Mouse (Mus musculus): ENCODE results near the gene Flt3.

The Flt3 gene

GRCm38 (mm10) chr5:147399843-147400504 is at the start of gene Flt3:
Gene Flt3, minus strand, starts transcription at chr5:147400489.
- DNase-seq (ENCODE audit: low read depth, low spot score) = peak; percentile 16

GRCm38 (mm10) chr5:147448933-147449332 is 48.6 kb upstream of the Flt3 start:
- DNase-seq (ENCODE audit: low read depth, low spot score) = peak; percentile 22

GRCm38 (mm10) chr5:147448526-147448925 is 48.2 kb upstream of the Flt3 start:
- DNase-seq (ENCODE audit: low read depth, low spot score) = peak; percentile 58

GRCm38 (mm10) chr5:147445252-147445651 is 45.0 kb upstream of the Flt3 start:
- DNase-seq (ENCODE audit: low read depth, low spot score) = no peak

- DNase-seq (ENCODE audit: low read depth, low spot score) = no peak
These were observed 44.5 kb upstream of the Flt3 start for GRCm38 (mm10) chr5:147444757-147445156.

GRCm38 (mm10) chr5:147444298-147444697 is 44.0 kb upstream of the Flt3 start:
- no peak for DNase-seq (ENCODE audit: low read depth, low spot score)

GRCm38 (mm10) chr5:147442741-147443140 is 42.5 kb upstream of the Flt3 start:
- DNase-seq (ENCODE audit: low read depth, low spot score) = no peak

GRCm38 (mm10) chr5:147441979-147442378 is 41.7 kb upstream of the Flt3 start:
- no peak for DNase-seq (ENCODE audit: low read depth, low spot score)

- no peak for DNase-seq (ENCODE audit: low read depth, low spot score)
These were observed 40.8 kb upstream of the Flt3 start for GRCm38 (mm10) chr5:147440996-147441507.

GRCm38 (mm10) chr5:147436491-147436890 is 36.2 kb upstream of the Flt3 start:
- DNase-seq (ENCODE audit: low read depth, low spot score) = no peak

- DNase-seq (ENCODE audit: low read depth, low spot score) = no peak
These were observed 35.5 kb upstream of the Flt3 start for GRCm38 (mm10) chr5:147435751-147436150.

- DNase-seq (ENCODE audit: low read depth, low spot score) = peak; percentile 25
These were observed 34.9 kb upstream of the Flt3 start for GRCm38 (mm10) chr5:147435224-147435623.

GRCm38 (mm10) chr5:147432927-147433326 is 32.6 kb upstream of the Flt3 start:
- no peak for DNase-seq (ENCODE audit: low read depth, low spot score)

GRCm38 (mm10) chr5:147430936-147431839 is 30.9 kb upstream of the Flt3 start:
- peak; percentile 89 for DNase-seq (ENCODE audit: low read depth, low spot score)

- DNase-seq (ENCODE audit: low read depth, low spot score) = no peak
These were observed 30.2 kb upstream of the Flt3 start for GRCm38 (mm10) chr5:147430361-147430935.

GRCm38 (mm10) chr5:147429535-147430305 is 29.4 kb upstream of the Flt3 start, which contains the start of gene Pan3:
Gene Pan3, plus strand, starts transcription at chr5:147430161.
- DNase-seq (ENCODE audit: low read depth, low spot score) = peak; percentile 95

- DNase-seq (ENCODE audit: low read depth, low spot score) = no peak
These were observed 25.9 kb upstream of the Flt3 start for GRCm38 (mm10) chr5:147426048-147426805.

GRCm38 (mm10) chr5:147423612-147424011 is 23.3 kb upstream of the Flt3 start:
- no peak for DNase-seq (ENCODE audit: low read depth, low spot score)

GRCm38 (mm10) chr5:147418394-147419121 is 18.3 kb upstream of the Flt3 start:
- DNase-seq (ENCODE audit: low read depth, low spot score) = peak; percentile 82

GRCm38 (mm10) chr5:147417986-147418385 is 17.7 kb upstream of the Flt3 start:
- DNase-seq (ENCODE audit: low read depth, low spot score) = no peak

Data from CD4-positive helper T cell, adult 2 months (primary cell).